Mouse (Mus musculus): ENCODE measurements at regions not wholly inside any gene's neighbourhood (a gene's known extent, or its start where the extent isn't known, plus 50 kb on each side); places are given as distances from the start of the nearest gene placed in this dataset.

- no peaks in the 10 kb centered on the region for H3K27me3 ChIP-seq (ENCODE audit: control insufficient read depth in 1 of 2, insufficient read depth in 2 of 2, low read length in 2 of 2)
- H3K9ac ChIP-seq (ENCODE audit: control insufficient read depth, low read depth, low read length, poor library complexity, severe bottlenecking): no peak overlapping the region
- no peaks in the 10 kb centered on the region for H3K4me1 ChIP-seq (ENCODE audit: control insufficient read depth in 1 of 2, insufficient read depth in 2 of 2, low read length in 2 of 2)
- no peaks in the 10 kb centered on the region for H3K9me3 ChIP-seq (replicated peaks; ENCODE audit: insufficient read depth, low read length)
- no peaks in the 10 kb centered on the region for H3K79me2 ChIP-seq (ENCODE audit: control insufficient read depth, insufficient read depth, low read length, poor library complexity)
- no peak overlapping the region for H3K27ac ChIP-seq (ENCODE audit: control insufficient read depth, low read depth, low read length)
- no peak overlapping the region for H3K4me3 ChIP-seq (ENCODE audit: control insufficient read depth in 1 of 2, insufficient read depth in 1 of 2, low read depth in 2 of 2, low read length in 2 of 2)
- peak; percentile 69 for DNase-seq (ENCODE audit: low read depth, low spot score)
- no peaks in the 10 kb centered on the region for H3K36me3 ChIP-seq (ENCODE audit: control insufficient read depth in 1 of 2, insufficient read depth in 2 of 2, low read length in 2 of 2)
- TF ChIP-seq MYC (IDR thresholded peaks at IDR 0.05; ENCODE audit: low read depth, low read length) (no peak), SMC3 (IDR thresholded peaks at IDR 0.05; ENCODE audit: low read depth, low read length) (peak; percentile 90), E2F4 (IDR thresholded peaks at IDR 0.05; ENCODE audit: borderline replicate concordance, low read depth, low read length) (no peak), GATA1 (IDR thresholded peaks at IDR 0.05; ENCODE audit: low read depth, low read length) (no peak), TBP (IDR thresholded peaks at IDR 0.05; ENCODE audit: low read depth, low read length) (no peak), TAL1 (IDR thresholded peaks at IDR 0.05; ENCODE audit: low read length) (no peak), ZMIZ1 (IDR thresholded peaks at IDR 0.05; ENCODE audit: low read depth, low read length) (no peak), RAD21 (IDR thresholded peaks at IDR 0.05; ENCODE audit: low read depth, low read length) (peak; percentile 77), CTCF (IDR thresholded peaks at IDR 0.05 in 2 of 3, conservative IDR thresholded peaks at IDR 0.05 in 1 of 3; ENCODE audit: control insufficient read depth in 1 of 3, insufficient read depth in 1 of 3, low read depth in 2 of 3, low read length in 3 of 3, poor library complexity in 1 of 3, severe bottlenecking in 1 of 3) (peak; percentile 47 to 81 (median 71)), MAX (IDR thresholded peaks at IDR 0.05; ENCODE audit: low read length) (no peak), KAT2A (conservative IDR thresholded peaks at IDR 0.05; ENCODE audit: low read depth, low read length) (no peak), ZC3H11A (IDR thresholded peaks at IDR 0.05; ENCODE audit: low read depth, low read length) (peak; percentile 72)
Measured at GRCm38 (mm10) chr4:26247925-26248856, 98.5 kb downstream of the Manea start.

- Histone ChIP-seq H3K27ac (ENCODE audit: control insufficient read depth, low read depth, low read length) (no peak overlapping the region), H3K27me3 (ENCODE audit: control insufficient read depth in 1 of 2, insufficient read depth in 2 of 2, low read length in 2 of 2) (no peaks in the 10 kb centered on the region), H3K9me3 (replicated peaks; ENCODE audit: insufficient read depth, low read length) (no peaks in the 10 kb centered on the region), H3K36me3 (ENCODE audit: control insufficient read depth in 1 of 2, insufficient read depth in 2 of 2, low read length in 2 of 2) (no peaks in the 10 kb centered on the region), H3K9ac (ENCODE audit: control insufficient read depth, low read depth, low read length, poor library complexity, severe bottlenecking) (no peak overlapping the region), H3K4me3 (ENCODE audit: control insufficient read depth in 1 of 2, insufficient read depth in 1 of 2, low read depth in 2 of 2, low read length in 2 of 2) (no peak overlapping the region), H3K4me1 (ENCODE audit: control insufficient read depth in 1 of 2, insufficient read depth in 2 of 2, low read length in 2 of 2) (no peaks in the 10 kb centered on the region), H3K79me2 (ENCODE audit: control insufficient read depth, insufficient read depth, low read length, poor library complexity) (no peaks in the 10 kb centered on the region)
- DNase-seq (ENCODE audit: low read depth, low spot score): no peak
- TF ChIP-seq POLR2A (IDR thresholded peaks at IDR 0.05; ENCODE audit: control insufficient read depth in 1 of 2, insufficient read depth in 1 of 2, low read depth in 1 of 2, low read length in 2 of 2, poor library complexity in 1 of 2) (no peak), USF2 (IDR thresholded peaks at IDR 0.05; ENCODE audit: borderline replicate concordance in 1 of 2, insufficient read depth in 1 of 2, low read depth in 1 of 2, low read length in 2 of 2) (no peak), POLR2AphosphoS2 (IDR thresholded peaks at IDR 0.05; ENCODE audit: low read length) (no peak), MXI1 (IDR thresholded peaks at IDR 0.05; ENCODE audit: low read depth, low read length) (no peak), CHD1 (IDR thresholded peaks at IDR 0.05; ENCODE audit: low read depth, low read length) (no peak), EP300 (IDR thresholded peaks at IDR 0.05; ENCODE audit: low read depth in 1 of 2, low read length in 2 of 2) (no peak), TCF12 (IDR thresholded peaks at IDR 0.05; ENCODE audit: low read depth, low read length) (no peak), MYC (IDR thresholded peaks at IDR 0.05; ENCODE audit: low read depth, low read length) (no peak), TBP (IDR thresholded peaks at IDR 0.05; ENCODE audit: low read depth, low read length) (no peak), MYB (IDR thresholded peaks at IDR 0.05; ENCODE audit: low read depth, low read length) (no peak), KAT2A (conservative IDR thresholded peaks at IDR 0.05; ENCODE audit: low read depth, low read length) (no peak), USF1 (IDR thresholded peaks at IDR 0.05; ENCODE audit: low read depth, low read length) (no peak), NRF1 (IDR thresholded peaks at IDR 0.05; ENCODE audit: insufficient read depth, low read depth, low read length, poor library complexity, severe bottlenecking) (no peak), ZNF384 (IDR thresholded peaks at IDR 0.05; ENCODE audit: low read depth, low read length) (no peak), TAL1 (IDR thresholded peaks at IDR 0.05; ENCODE audit: low read length) (no peak)
Measured at GRCm38 (mm10) chr4:26223267-26223666, 123.4 kb downstream of the Manea start.
